Mouse (Mus musculus) urinary bladder, adult 18-20 months (tissue): Measurements from ENCODE around the gene Gm6890.
"Not testable (repeated sequence)": the region's sequence is repeated elsewhere in the genome, so short reads cannot be mapped to it uniquely, and the experiment has no call there.

Experiments used
- DNase-seq, 2 experiments: peaks; one replicate each; pipeline ENCODE4 v3.0.0; 2022; ENCODE audit warnings: low spot score in 2 of 2, mixed read lengths in 2 of 2

The Gm6890 gene

GRCm38 (mm10) chrX:74740627-74741026, at the start of gene Gm6890:
Gm6890 (plus strand) TSS chrX:74740927.
- DNase-seq: not testable (repeated sequence)

GRCm38 (mm10) chrX:74726195-74726594, 14.5 kb upstream of the Gm6890 start:
- not testable (repeated sequence) for DNase-seq

DNA sequence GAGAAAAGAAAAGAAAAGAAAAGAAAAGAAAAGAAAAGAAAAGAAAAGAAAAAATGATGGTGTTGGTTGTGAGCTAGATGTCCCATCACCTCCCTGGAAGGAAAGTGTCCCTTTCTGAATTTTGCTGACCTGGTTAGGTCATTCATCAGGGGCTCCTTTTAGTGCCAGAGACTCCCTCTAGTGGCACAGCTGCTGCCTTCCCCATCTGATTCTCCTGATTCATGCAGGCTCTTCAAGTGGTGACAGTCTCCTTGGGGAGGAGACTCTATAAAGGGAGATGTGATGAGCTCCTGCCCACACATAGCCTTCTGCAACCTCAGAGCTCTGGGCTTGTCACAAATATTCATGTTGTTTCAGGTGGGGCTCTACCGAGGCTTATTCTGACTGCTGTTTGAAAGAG, 30.0 kb downstream of the Gm6890 start:
- DNase-seq: not testable (repeated sequence)
